Mouse (Mus musculus): ENCODE data around the gene Pusl1. TPM values are rescaled to one million over a fixed set of nuclear protein-coding genes. Genes with fewer than 3 reads are reported as not detected.

Pusl1 gene
- total RNA-seq, 2 experiments from 2014 or later, result 10.2 to 11.2 TPM

DNA sequence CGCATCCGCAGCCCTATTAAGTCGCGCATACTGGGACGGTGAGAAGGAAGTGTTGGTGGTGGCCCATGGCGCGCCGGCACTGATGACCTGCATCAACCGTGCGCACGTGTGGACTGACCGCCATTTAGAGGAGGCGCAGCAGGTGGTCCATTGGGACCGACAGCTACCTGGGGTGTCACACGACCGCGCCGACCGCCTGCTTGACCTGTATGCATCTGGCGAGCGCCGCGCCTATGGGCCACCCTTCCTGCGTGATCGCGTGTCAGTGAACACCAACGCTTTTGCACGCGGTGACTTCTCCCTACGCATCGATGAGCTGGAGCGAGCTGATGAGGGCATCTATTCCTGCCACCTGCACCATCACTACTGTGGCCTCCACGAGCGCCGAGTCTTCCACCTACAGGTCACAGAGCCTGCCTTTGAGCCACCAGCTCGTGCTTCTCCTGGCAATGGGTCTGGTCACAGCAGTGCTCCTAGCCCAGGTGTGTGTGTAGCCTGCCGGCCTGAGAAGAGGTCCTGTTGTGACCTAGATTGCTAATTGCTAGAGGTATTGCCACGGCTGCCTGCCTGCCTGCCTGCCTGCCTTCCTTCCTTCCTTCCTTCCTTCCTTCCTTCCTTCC, 49.8 kb downstream of the Pusl1 start:
- DNase-seq, result no peak

DNA sequence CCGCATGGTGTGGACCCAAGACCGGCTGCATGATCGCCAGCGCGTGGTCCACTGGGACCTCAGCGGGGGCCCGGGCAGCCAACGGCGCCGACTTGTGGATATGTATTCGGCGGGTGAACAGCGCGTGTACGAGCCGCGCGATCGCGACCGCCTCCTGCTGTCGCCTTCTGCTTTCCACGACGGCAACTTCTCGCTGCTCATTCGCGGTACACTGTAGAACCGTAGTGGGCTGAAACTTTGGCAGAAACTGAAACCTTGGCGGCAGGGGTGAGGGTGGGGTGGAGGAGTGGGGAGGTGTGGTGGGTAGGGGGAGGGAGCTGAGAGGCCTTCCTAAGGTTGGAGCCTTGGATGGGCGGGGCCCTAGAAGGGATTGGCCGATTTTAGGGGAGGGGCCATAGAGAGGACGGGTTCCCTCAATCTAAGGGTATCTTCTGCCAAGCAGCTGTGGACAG, 50.6 kb downstream of the Pusl1 start:
- DNase-seq, result peak; percentile 70

DNA sequence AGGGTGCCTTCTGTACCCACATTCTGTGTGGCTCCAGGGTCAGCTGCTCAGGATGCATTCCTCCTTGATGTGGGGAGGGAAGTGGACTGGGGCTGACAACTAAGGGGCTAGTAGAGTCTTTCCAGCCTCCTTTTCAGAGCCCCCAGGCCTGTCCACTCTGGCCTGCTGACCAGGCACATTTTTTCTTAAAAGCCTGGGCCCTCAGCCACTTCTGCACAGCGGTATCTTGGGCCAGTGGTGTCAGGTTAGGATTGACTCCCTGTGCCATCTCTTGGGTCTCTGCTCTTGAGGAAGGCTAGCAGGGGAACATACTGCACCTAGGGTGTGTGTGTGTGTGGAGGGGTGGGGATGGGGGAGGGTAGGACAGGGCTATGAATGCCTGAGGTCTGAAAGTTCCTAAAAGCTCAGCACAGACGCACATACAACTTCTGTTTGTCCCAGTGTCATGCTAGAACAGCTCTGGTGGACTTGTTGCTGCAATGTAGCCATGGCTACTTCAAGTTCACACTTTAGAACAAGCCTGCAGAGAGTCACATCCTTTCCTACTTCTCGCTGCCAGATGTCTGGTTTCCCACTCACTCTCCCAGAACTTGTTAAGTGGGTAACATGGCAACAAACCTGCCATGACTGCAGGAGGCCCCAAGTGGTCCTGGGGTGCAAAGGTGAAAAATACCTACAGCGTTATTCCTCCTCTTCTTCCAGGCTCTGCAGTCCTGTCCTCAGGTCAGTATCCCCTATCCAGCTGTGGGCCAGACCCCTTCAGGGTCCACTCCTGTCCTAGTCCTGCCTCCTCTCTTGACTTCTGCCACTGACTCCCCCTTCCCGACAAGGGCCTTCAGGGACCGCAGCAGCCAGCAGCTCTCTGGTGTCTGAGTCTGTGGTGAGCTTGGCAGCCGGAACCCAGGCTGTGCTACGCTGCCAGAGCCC, 51.2 kb downstream of the Pusl1 start:
- peak; percentile 71 for DNase-seq

GRCm38 (mm10) chr4:155839483-155839910, 52.1 kb downstream of the Pusl1 start, which contains the start of gene Mxra8:
Mxra8 (plus strand) TSS chr4:155839680.
- peak; percentile 96 for DNase-seq

DNA sequence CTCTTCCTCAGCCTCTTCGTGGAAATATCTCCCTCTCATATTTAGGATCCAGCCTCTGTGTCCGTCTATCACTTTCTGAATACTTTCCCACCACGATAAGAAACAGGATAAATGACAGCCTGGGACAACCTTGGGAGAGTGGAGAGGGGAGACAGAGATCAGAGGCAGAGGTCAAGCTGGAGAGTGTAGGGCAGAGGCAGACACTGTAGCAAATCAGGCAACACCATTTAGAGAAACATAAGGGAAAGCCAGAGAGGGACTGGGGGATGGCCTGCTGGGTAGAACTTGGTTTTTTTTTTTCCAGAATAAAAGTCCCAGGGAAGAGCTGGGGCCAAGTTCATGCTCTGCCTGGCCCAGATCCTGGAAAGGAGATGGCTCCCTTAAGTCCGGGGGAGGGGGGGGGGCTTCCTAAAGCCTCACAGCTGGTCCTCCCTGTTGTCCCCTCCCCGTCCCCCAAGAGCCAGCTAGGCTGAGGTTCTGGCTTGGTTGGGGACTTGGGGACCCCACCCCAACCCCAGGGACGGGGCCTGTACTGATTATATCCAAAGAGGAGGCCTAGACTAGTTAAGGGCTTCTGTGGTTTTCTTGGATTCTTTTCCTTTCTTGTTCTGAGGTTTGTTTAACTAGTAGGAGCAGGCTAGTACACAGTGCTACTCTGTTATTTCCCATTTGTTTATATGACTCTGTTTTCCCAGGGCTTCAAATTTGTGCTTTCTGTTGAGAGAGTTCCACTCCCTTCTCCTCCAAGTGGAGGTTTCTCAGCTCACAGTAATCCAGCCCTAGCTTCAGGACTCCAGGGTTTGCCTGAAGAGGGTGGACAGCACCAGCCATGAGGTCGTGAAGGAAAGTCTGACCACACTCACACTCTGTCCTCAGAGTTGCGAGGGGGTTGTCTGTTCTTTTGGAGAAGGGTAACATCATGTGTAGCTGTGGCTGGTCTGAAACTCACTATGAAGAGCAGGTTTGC, 53.1 kb downstream of the Pusl1 start:
- DNase-seq, result peak; percentile 74

Small RNA genes lying within 50 kb of the gene (microRNA-seq; reads per million reads assigned to microRNA genes)
- gene Gm22991 (ENCODE audit: borderline replicate concordance in 2 of 2), result 0 reads per million in 2 experiments

Other genes starting within 250 kb of the Pusl1 start
- not detected for gene Gm10563, start 246.4 kb downstream of the Pusl1 start, total RNA-seq (2021)
- gene Mmp23, start 238.4 kb downstream of the Pusl1 start, total RNA-seq (2021), result 1 to 10 TPM; 3.0 to 5.0 TPM
- gene Mib2, start 222.6 kb downstream of the Pusl1 start, total RNA-seq (2021), result 10 to 100 TPM; 14.4 to 14.5 TPM
- 1 to 10 TPM; 1.5 to 1.7 TPM for gene Fndc10, start 197.4 kb downstream of the Pusl1 start, total RNA-seq (2021)
- 10 to 100 TPM; 32.4 to 36.3 TPM for gene Ssu72, start 187.0 kb downstream of the Pusl1 start, total RNA-seq (2021)
- gene Tmem240, start 157.0 kb downstream of the Pusl1 start, total RNA-seq (2021), result under 1 TPM; 0.26 to 0.27 TPM
- 10 to 100 TPM; 26.3 to 31.4 TPM for gene Atad3a, start 130.7 kb downstream of the Pusl1 start, total RNA-seq (2021)
- gene Vwa1, start 117.1 kb downstream of the Pusl1 start, total RNA-seq (2021), result 1 to 10 TPM; 5.0 to 5.4 TPM
- gene Tmem88b, start 105.9 kb downstream of the Pusl1 start, total RNA-seq (2021), result under 1 TPM; 0.88 to 0.92 TPM
- not detected for gene Ankrd65, start 101.3 kb downstream of the Pusl1 start, total RNA-seq (2021)
- 10 to 100 TPM; 45.1 to 47.7 TPM for gene Mrpl20, start 88.9 kb downstream of the Pusl1 start, total RNA-seq (2021)
- gene Ccnl2, start 79.3 kb downstream of the Pusl1 start, total RNA-seq (2021), result 10 to 100 TPM; 20.4 to 26.6 TPM
- 10 to 100 TPM; 68.4 to 70.9 TPM for gene Aurkaip1, start 60.5 kb downstream of the Pusl1 start, total RNA-seq (2021)
- 10 to 100 TPM; 37.5 to 37.6 TPM for gene Mxra8, start 52.1 kb downstream of the Pusl1 start, total RNA-seq (2021)
- gene Dvl1, start 44.4 kb downstream of the Pusl1 start, total RNA-seq (2021), result 100 to 1,000 TPM in 1 of 2 experiments, 10 to 100 TPM in 1; 100.0 to 103 TPM
- gene Tas1r3, start 28.4 kb downstream of the Pusl1 start, total RNA-seq (2021), result under 1 TPM in 1 of 2 experiments, not detected in 1; 0.11 TPM
- 10 to 100 TPM; 15.6 to 16.6 TPM for gene Cptp, start 22.3 kb downstream of the Pusl1 start, total RNA-seq (2021)
- 10 to 100 TPM; 14.1 to 17.9 TPM for gene Ints11, start 22.2 kb downstream of the Pusl1 start, total RNA-seq (2021)
- gene Acap3, start within 50 bp of the Pusl1 start, total RNA-seq (2021), result 10 to 100 TPM in 1 of 2 experiments, 1 to 10 TPM in 1; 7.2 to 10.4 TPM
- gene Ube2j2, start 52.0 kb upstream of the Pusl1 start, total RNA-seq (2021), result 10 to 100 TPM; 50.2 to 50.8 TPM
- 10 to 100 TPM; 14.7 to 16.1 TPM for gene C1qtnf12, start 70.5 kb upstream of the Pusl1 start, total RNA-seq (2021)
- gene B3galt6, start 100.9 kb upstream of the Pusl1 start, total RNA-seq (2021), result 1 to 10 TPM; 1.2 to 1.6 TPM
- 10 to 100 TPM; 67.0 to 79.3 TPM for gene Sdf4, start 101.1 kb upstream of the Pusl1 start, total RNA-seq (2021)
- gene Tnfrsf4, start 122.1 kb upstream of the Pusl1 start, total RNA-seq (2021), result under 1 TPM; 0.51 to 0.80 TPM
- gene Tnfrsf18, start 134.4 kb upstream of the Pusl1 start, total RNA-seq (2021), result not detected
- gene Ttll10, start 167.6 kb upstream of the Pusl1 start, total RNA-seq (2021), result not detected
- gene 9430015G10Rik, start 218.2 kb upstream of the Pusl1 start, total RNA-seq (2021), result 1 to 10 TPM; 2.2 to 4.3 TPM
- gene Rnf223, start 238.7 kb upstream of the Pusl1 start, total RNA-seq (2021), result not detected

All from gastrocnemius, postnatal 25 days (tissue).